Mouse (Mus musculus) stomach, postnatal 0 days (tissue): ENCODE data around the gene Snrnp27.

Experiments
- CTCF ChIP-seq: IDR thresholded peaks from 2 replicates; pipeline ENCODE4 v1.5.1; 2016; ENCODE audit warnings: antibody characterized with exemption, low read depth, mild to moderate bottlenecking, moderate library complexity
- EP300 ChIP-seq: optimal IDR thresholded peaks from 2 replicates; pipeline ENCODE3; 2016; ENCODE audit warnings: antibody characterized with exemption

- TF ChIP-seq CTCF = no peak
- no peak for TF ChIP-seq EP300
Measured at GRCm38 (mm10) chr6:86667061-86667460, 17.3 kb downstream of the Snrnp27 start.
